Mouse (Mus musculus): ENCODE results near the gene Olfr478. TPM values are rescaled to one million over a fixed set of nuclear protein-coding genes. Genes with fewer than 3 reads are reported as not detected.
"Not testable (repeated sequence)": the region's sequence is repeated elsewhere in the genome, so short reads cannot be mapped to it uniquely, and the experiment has no call there.

Olfr478 gene
- polyA plus RNA-seq (2014; fragmentation: Nextera tagmentation; extraction: Ambion mirVana), result not detected in 2 replicates

- 85% methylated on average over 3 of the region's 3 CpGs for WGBS
- ATAC-seq (ENCODE audit: insufficient number of reproducible peaks, low FRiP score, low TSS enrichment, low read depth), result no peak
Measured at GRCm38 (mm10) chr7:108033889-108034288, at the start of gene Olfr478. Gene Olfr478, minus strand, starts transcription at chr7:108033989.

GRCm38 (mm10) chr7:108079555-108079954 lies 45.8 kb upstream of the Olfr478 start, which contains the start of gene Olfr481:
Gene Olfr481, plus strand, starts transcription at chr7:108079855.
- Histone ChIP-seq H3K4me2 (ENCODE audit: low read depth, severe bottlenecking) (no peak within 1 kb of the TSS), H3K9me3 (ENCODE audit: control insufficient read depth, low read length) (no peaks in the 10 kb centered on the region), H3K36me3 (ENCODE audit: control insufficient read depth, insufficient read depth, low read length) (no peaks in the 10 kb centered on the region), H3K4me1 (ENCODE audit: control insufficient read depth, insufficient read depth, low read length) (no peaks in the 10 kb centered on the region), H3K4me3 (ENCODE audit: low read depth, low read length) (no peak within 1 kb of the TSS), H3K27ac (replicated peaks; ENCODE audit: low read depth, low read length) (no peak within 1 kb of the TSS), H3K9ac (ENCODE audit: low read length) (no peak within 1 kb of the TSS), H3K27me3 (ENCODE audit: control insufficient read depth, insufficient read depth, low read length) (no peaks in the 10 kb centered on the region)
- DNase-seq (ENCODE audit: low spot score) (no peak), ATAC-seq (ENCODE audit: insufficient number of reproducible peaks, low FRiP score, low TSS enrichment, low read depth) (no peak)

More at GRCm38 (mm10) chr7:108033889-108034288, at the start of gene Olfr478:
- Histone ChIP-seq H3K4me2 (ENCODE audit: low read depth, severe bottlenecking) (no peak within 1 kb of the TSS), H3K4me3 (ENCODE audit: low read depth, low read length) (no peak within 1 kb of the TSS), H3K9ac (ENCODE audit: low read length) (no peak within 1 kb of the TSS), H3K27me3 (ENCODE audit: control insufficient read depth, insufficient read depth, low read length) (no peaks in the 10 kb centered on the region), H3K4me1 (ENCODE audit: control insufficient read depth, insufficient read depth, low read length) (no peaks in the 10 kb centered on the region), H3K36me3 (ENCODE audit: control insufficient read depth, insufficient read depth, low read length) (no peaks in the 10 kb centered on the region), H3K9me3 (ENCODE audit: control insufficient read depth, low read length) (no peaks in the 10 kb centered on the region), H3K27ac (replicated peaks; ENCODE audit: low read depth, low read length) (no peak within 1 kb of the TSS)
- no peak for DNase-seq (ENCODE audit: low spot score)

- Histone ChIP-seq H3K4me3 (ENCODE audit: low read depth, low read length) (no peak within 1 kb of the TSS), H3K27me3 (ENCODE audit: control insufficient read depth, insufficient read depth, low read length) (no peaks in the 10 kb centered on the region), H3K4me1 (ENCODE audit: control insufficient read depth, insufficient read depth, low read length) (no peaks in the 10 kb centered on the region), H3K9ac (ENCODE audit: low read length) (no peak within 1 kb of the TSS), H3K27ac (replicated peaks; ENCODE audit: low read depth, low read length) (no peak within 1 kb of the TSS), H3K36me3 (ENCODE audit: control insufficient read depth, insufficient read depth, low read length) (no peaks in the 10 kb centered on the region), H3K4me2 (ENCODE audit: low read depth, severe bottlenecking) (no peak within 1 kb of the TSS), H3K9me3 (ENCODE audit: control insufficient read depth, low read length) (no peaks in the 10 kb centered on the region)
- WGBS, result 90% methylated on average over 1 of the region's 1 CpGs
- no peak for ATAC-seq (ENCODE audit: insufficient number of reproducible peaks, low FRiP score, low TSS enrichment, low read depth)
- no peak for DNase-seq (ENCODE audit: low spot score)
Measured at GRCm38 (mm10) chr7:108067246-108067645, 33.5 kb upstream of the Olfr478 start, which contains the start of gene Olfr480. Gene Olfr480, minus strand, starts transcription at chr7:108067346.

GRCm38 (mm10) chr7:108050393-108050792 lies 16.6 kb upstream of the Olfr478 start, which contains the start of gene Olfr479:
Gene Olfr479, plus strand, starts transcription at chr7:108050693.
- Histone ChIP-seq H3K27ac (replicated peaks; ENCODE audit: low read depth, low read length) (no peak within 1 kb of the TSS), H3K4me1 (ENCODE audit: control insufficient read depth, insufficient read depth, low read length) (no peaks in the 10 kb centered on the region), H3K9me3 (ENCODE audit: control insufficient read depth, low read length) (no peaks in the 10 kb centered on the region), H3K4me2 (ENCODE audit: low read depth, severe bottlenecking) (no peak within 1 kb of the TSS), H3K4me3 (ENCODE audit: low read depth, low read length) (no peak within 1 kb of the TSS), H3K27me3 (ENCODE audit: control insufficient read depth, insufficient read depth, low read length) (no peaks in the 10 kb centered on the region), H3K9ac (ENCODE audit: low read length) (no peak within 1 kb of the TSS), H3K36me3 (ENCODE audit: control insufficient read depth, insufficient read depth, low read length) (no peaks in the 10 kb centered on the region)
- DNase-seq (ENCODE audit: low spot score), result no peak
- ATAC-seq (ENCODE audit: insufficient number of reproducible peaks, low FRiP score, low TSS enrichment, low read depth), result no peak
- WGBS, result 91% methylated on average over 2 of the region's 2 CpGs

GRCm38 (mm10) chr7:108014256-108014655 lies 19.5 kb downstream of the Olfr478 start:
- not testable (repeated sequence) for H3K4me3 ChIP-seq (ENCODE audit: low read depth, low read length); H3K4me2 ChIP-seq (ENCODE audit: low read depth, severe bottlenecking); H3K27me3 ChIP-seq (ENCODE audit: control insufficient read depth, insufficient read depth, low read length); DNase-seq (ENCODE audit: low spot score); H3K36me3 ChIP-seq (ENCODE audit: control insufficient read depth, insufficient read depth, low read length); H3K27ac ChIP-seq (replicated peaks; ENCODE audit: low read depth, low read length); H3K4me1 ChIP-seq (ENCODE audit: control insufficient read depth, insufficient read depth, low read length); H3K9ac ChIP-seq (ENCODE audit: low read length); ATAC-seq (ENCODE audit: insufficient number of reproducible peaks, low FRiP score, low TSS enrichment, low read depth); H3K9me3 ChIP-seq (ENCODE audit: control insufficient read depth, low read length)

- H3K4me3 ChIP-seq (ENCODE audit: low read depth, low read length), result no peak within 1 kb of the TSS
- DNase-seq (ENCODE audit: low spot score) (no peak), ATAC-seq (ENCODE audit: insufficient number of reproducible peaks, low FRiP score, low TSS enrichment, low read depth) (no peak)
- no peaks in the 10 kb centered on the region for H3K36me3 ChIP-seq (ENCODE audit: control insufficient read depth, insufficient read depth, low read length)
- no peaks in the 10 kb centered on the region for H3K27me3 ChIP-seq (ENCODE audit: control insufficient read depth, insufficient read depth, low read length)
- no peak within 1 kb of the TSS for H3K27ac ChIP-seq (replicated peaks; ENCODE audit: low read depth, low read length)
- H3K9me3 ChIP-seq (ENCODE audit: control insufficient read depth, low read length), result no peaks in the 10 kb centered on the region
- no peaks in the 10 kb centered on the region for H3K4me1 ChIP-seq (ENCODE audit: control insufficient read depth, insufficient read depth, low read length)
- 92% methylated on average over 2 of the region's 2 CpGs for WGBS
- H3K4me2 ChIP-seq (ENCODE audit: low read depth, severe bottlenecking), result no peak within 1 kb of the TSS
- H3K9ac ChIP-seq (ENCODE audit: low read length), result no peak within 1 kb of the TSS
Measured at GRCm38 (mm10) chr7:107986393-107986792, 47.4 kb downstream of the Olfr478 start, which contains the start of gene Olfr477. Gene Olfr477, plus strand, starts transcription at chr7:107986693.

Other genes starting within 250 kb of the Olfr478 start
- gene Ovch2, start 232.8 kb downstream of the Olfr478 start, polyA plus RNA-seq (2014; fragmentation: Nextera tagmentation; extraction: Ambion mirVana), result not detected in 2 replicates
- not detected in 2 replicates for gene Olfr467, start 221.7 kb downstream of the Olfr478 start, polyA plus RNA-seq (2014; fragmentation: Nextera tagmentation; extraction: Ambion mirVana)
- not detected in 2 replicates for gene Olfr469, start 208.4 kb downstream of the Olfr478 start, polyA plus RNA-seq (2014; fragmentation: Nextera tagmentation; extraction: Ambion mirVana)
- not detected in 2 replicates for gene Olfr470, start 186.5 kb downstream of the Olfr478 start, polyA plus RNA-seq (2014; fragmentation: Nextera tagmentation; extraction: Ambion mirVana)
- not detected in 2 replicates for gene Olfr472, start 136.1 kb downstream of the Olfr478 start, polyA plus RNA-seq (2014; fragmentation: Nextera tagmentation; extraction: Ambion mirVana)
- gene Olfr473, start 103.5 kb downstream of the Olfr478 start, polyA plus RNA-seq (2014; fragmentation: Nextera tagmentation; extraction: Ambion mirVana), result not detected in 2 replicates
- gene Olfr474, start 79.3 kb downstream of the Olfr478 start, polyA plus RNA-seq (2014; fragmentation: Nextera tagmentation; extraction: Ambion mirVana), result not detected in 2 replicates
- gene Olfr476, start 69.2 kb downstream of the Olfr478 start, polyA plus RNA-seq (2014; fragmentation: Nextera tagmentation; extraction: Ambion mirVana), result not detected in 2 replicates
- not detected in 2 replicates for gene Olfr477, start 47.3 kb downstream of the Olfr478 start, polyA plus RNA-seq (2014; fragmentation: Nextera tagmentation; extraction: Ambion mirVana)
- gene Olfr479, start 16.7 kb upstream of the Olfr478 start, polyA plus RNA-seq (2014; fragmentation: Nextera tagmentation; extraction: Ambion mirVana), result not detected in 2 replicates
- gene Olfr480, start 33.4 kb upstream of the Olfr478 start, polyA plus RNA-seq (2014; fragmentation: Nextera tagmentation; extraction: Ambion mirVana), result not detected in 2 replicates
- gene Olfr481, start 45.9 kb upstream of the Olfr478 start, polyA plus RNA-seq (2014; fragmentation: Nextera tagmentation; extraction: Ambion mirVana), result not detected in 2 replicates
- 0.07 TPM in 1 of 2 replicates, not detected in the other for gene Olfr482, start 63.6 kb upstream of the Olfr478 start, polyA plus RNA-seq (2014; fragmentation: Nextera tagmentation; extraction: Ambion mirVana)
- gene Olfr483, start 66.9 kb upstream of the Olfr478 start, polyA plus RNA-seq (2014; fragmentation: Nextera tagmentation; extraction: Ambion mirVana), result not detected in 2 replicates
- gene Olfr484, start 93.5 kb upstream of the Olfr478 start, polyA plus RNA-seq (2014; fragmentation: Nextera tagmentation; extraction: Ambion mirVana), result not detected in 2 replicates
- gene Olfr485, start 125.9 kb upstream of the Olfr478 start, polyA plus RNA-seq (2014; fragmentation: Nextera tagmentation; extraction: Ambion mirVana), result not detected in 2 replicates
- gene Olfr486, start 138.8 kb upstream of the Olfr478 start, polyA plus RNA-seq (2014; fragmentation: Nextera tagmentation; extraction: Ambion mirVana), result not detected in 2 replicates
- gene Olfr487, start 180.6 kb upstream of the Olfr478 start, polyA plus RNA-seq (2014; fragmentation: Nextera tagmentation; extraction: Ambion mirVana), result not detected in 2 replicates
- not detected in 2 replicates for gene Olfr488, start 224.4 kb upstream of the Olfr478 start, polyA plus RNA-seq (2014; fragmentation: Nextera tagmentation; extraction: Ambion mirVana)

All from limb, embryonic 11.5 days (tissue).